Mouse (Mus musculus): Measurements from ENCODE around the gene Kif21b. TPM values are rescaled to one million over a fixed set of nuclear protein-coding genes. Genes with fewer than 3 reads are reported as not detected.
A peak's percentile ranks its signal among the peaks of the same experiment; 100 is the strongest.

Kif21b gene
- polyA plus RNA-seq, 1 experiment: 28.6 TPM

GRCm38 (mm10) chr1:136138191-136138830 lies 7.1 kb downstream of the Kif21b start:
- H3K27me3 ChIP-seq (ENCODE audit: control insufficient read depth, insufficient read depth, low read length): no peaks in the 10 kb centered on the region
- H3K4me1 ChIP-seq (ENCODE audit: control insufficient read depth, insufficient read depth, insufficient read length, low read length): peaks cover 47% of the 10 kb centered on the region
- no peak overlapping the region for H3K4me3 ChIP-seq (ENCODE audit: low read depth, low read length)
- TF ChIP-seq POLR2A (IDR thresholded peaks at IDR 0.05; ENCODE audit: low read depth, low read length) (no peak), CTCF (IDR thresholded peaks at IDR 0.05; ENCODE audit: extremely low read depth, insufficient read length, insufficient replicate concordance, low read depth, low read length) (no peak)
- H3K27ac ChIP-seq (ENCODE audit: insufficient read depth, low read depth, low read length): peak overlapping the region; percentile 69
- no peaks in the 10 kb centered on the region for H3K36me3 ChIP-seq (ENCODE audit: control insufficient read depth, insufficient read depth, low read length)
- WGBS: 33% methylated on average over 10 of the region's 10 CpGs

DNA sequence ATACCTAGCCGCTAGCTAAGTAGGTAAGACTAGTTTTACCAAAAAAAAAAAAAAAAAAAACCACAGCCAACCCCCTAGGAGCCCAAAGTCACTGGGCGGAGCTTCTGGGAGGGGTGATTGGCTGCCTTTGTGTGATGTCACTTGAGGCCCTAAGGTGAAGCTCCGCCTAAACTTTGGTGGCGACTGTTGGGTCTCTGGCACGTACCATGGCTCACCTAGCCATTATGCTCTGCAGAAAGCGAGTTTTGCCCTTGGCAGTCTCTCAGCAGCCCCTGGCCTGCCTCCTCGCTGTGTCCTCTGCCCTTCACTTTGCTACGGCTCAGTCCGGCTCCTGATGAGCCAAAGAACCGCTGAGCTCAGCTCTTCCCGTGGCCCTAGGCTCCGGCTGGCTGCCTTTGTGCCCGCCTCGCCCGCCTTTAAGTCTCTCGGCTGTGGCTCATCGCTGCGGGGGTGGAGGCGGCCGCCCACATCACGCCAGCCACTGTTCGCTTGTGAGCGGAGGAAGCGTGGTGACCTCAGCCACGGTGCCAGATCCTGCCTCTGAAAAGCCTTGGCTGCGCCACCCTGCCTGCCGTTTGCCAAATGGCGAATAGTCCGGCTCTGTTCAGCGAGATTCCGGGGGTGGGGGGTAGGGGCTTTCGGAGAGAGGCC lies 8.9 kb downstream of the Kif21b start:
- Histone ChIP-seq H3K27ac (ENCODE audit: insufficient read depth, low read depth, low read length) (peak overlapping the region; percentile 84), H3K27me3 (ENCODE audit: control insufficient read depth, insufficient read depth, low read length) (no peaks in the 10 kb centered on the region), H3K36me3 (ENCODE audit: control insufficient read depth, insufficient read depth, low read length) (0 out of 2 replicates have a peak, but pooled peaks cover 2% of the 10 kb centered on the region), H3K4me1 (ENCODE audit: control insufficient read depth, insufficient read depth, insufficient read length, low read length) (peaks cover 32% of the 10 kb centered on the region), H3K4me3 (ENCODE audit: low read depth, low read length) (peak overlapping the region; percentile 62)
- 2% methylated on average over 32 of the region's 32 CpGs for WGBS
- TF ChIP-seq POLR2A (IDR thresholded peaks at IDR 0.05; ENCODE audit: low read depth, low read length) (peak; percentile 38; the same call in 1 of the 2 replicates), CTCF (IDR thresholded peaks at IDR 0.05; ENCODE audit: extremely low read depth, insufficient read length, insufficient replicate concordance, low read depth, low read length) (no peak)

DNA sequence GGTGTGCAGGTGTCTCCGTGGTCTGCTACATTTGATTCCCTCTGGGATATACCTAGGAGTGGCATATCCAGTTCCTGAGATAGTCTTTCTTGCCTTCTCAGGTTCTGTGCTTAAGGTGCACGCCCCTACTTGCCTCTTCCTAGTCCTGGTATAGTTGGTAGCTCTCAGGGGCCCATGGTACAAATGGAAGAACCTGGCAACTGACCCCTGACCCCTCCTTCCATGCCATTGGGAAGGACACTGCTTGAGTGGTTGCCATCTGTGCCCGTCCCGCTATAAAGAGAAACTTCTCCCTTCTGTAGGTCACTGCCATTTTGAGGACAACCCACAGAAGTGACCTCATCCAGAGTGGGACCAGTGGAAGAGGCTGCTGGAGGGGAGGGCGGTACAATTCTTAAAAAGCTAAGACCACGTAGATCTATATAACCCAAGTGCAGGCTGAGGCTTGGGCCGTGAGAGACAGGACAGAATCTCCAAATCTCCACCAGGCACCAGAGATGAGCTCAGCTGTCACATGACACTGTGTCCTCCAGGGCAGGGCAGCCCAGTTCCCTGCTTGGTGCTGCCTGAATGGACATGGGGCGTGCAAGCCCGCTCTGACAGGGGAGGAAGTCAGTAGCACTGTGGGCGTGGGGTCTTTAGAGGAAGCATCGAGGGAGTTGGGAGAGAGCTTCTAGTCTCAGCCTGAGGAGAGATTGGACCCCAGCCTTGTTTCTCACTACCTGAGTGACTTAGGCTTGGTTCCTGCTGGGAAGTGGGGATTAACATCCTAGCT lies 10.2 kb downstream of the Kif21b start:
- Histone ChIP-seq H3K27ac (ENCODE audit: insufficient read depth, low read depth, low read length) (no peak overlapping the region), H3K27me3 (ENCODE audit: control insufficient read depth, insufficient read depth, low read length) (no peaks in the 10 kb centered on the region), H3K4me3 (ENCODE audit: low read depth, low read length) (no peak overlapping the region), H3K36me3 (ENCODE audit: control insufficient read depth, insufficient read depth, low read length) (0 out of 2 replicates have a peak, but pooled peaks cover 6% of the 10 kb centered on the region), H3K4me1 (ENCODE audit: control insufficient read depth, insufficient read depth, insufficient read length, low read length) (peaks cover 23% of the 10 kb centered on the region)
- WGBS: 85% methylated on average over 11 of the region's 11 CpGs
- no peak for TF ChIP-seq CTCF (IDR thresholded peaks at IDR 0.05; ENCODE audit: extremely low read depth, insufficient read length, insufficient replicate concordance, low read depth, low read length)
- no peak for TF ChIP-seq POLR2A (IDR thresholded peaks at IDR 0.05; ENCODE audit: low read depth, low read length)

DNA sequence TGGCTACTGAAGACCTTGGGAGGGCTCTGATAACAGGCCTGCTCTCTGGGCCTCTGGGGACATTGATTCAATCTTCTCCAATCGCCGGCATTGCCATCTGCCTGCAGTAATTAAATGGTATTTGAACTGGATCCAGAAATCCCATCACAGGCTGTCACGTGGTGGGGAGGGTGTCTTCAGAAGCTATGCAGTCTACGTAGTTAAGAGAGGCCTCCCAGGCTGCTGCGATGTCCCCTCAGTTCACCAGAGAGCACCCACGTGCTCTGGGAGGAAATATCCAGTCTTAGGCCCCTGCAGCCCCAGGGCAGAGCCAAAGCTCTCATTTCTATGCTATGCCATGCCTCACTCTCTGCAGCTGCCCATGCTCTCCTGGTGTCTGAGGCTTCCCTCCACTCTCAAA lies 11.1 kb downstream of the Kif21b start:
- H3K27ac ChIP-seq (ENCODE audit: insufficient read depth, low read depth, low read length): no peak overlapping the region
- H3K36me3 ChIP-seq (ENCODE audit: control insufficient read depth, insufficient read depth, low read length): peaks cover 10% of the 10 kb centered on the region
- no peaks in the 10 kb centered on the region for H3K27me3 ChIP-seq (ENCODE audit: control insufficient read depth, insufficient read depth, low read length)
- H3K4me3 ChIP-seq (ENCODE audit: low read depth, low read length): no peak overlapping the region
- 51% methylated on average over 6 of the region's 6 CpGs for WGBS
- TF ChIP-seq POLR2A (IDR thresholded peaks at IDR 0.05; ENCODE audit: low read depth, low read length) (no peak), CTCF (IDR thresholded peaks at IDR 0.05; ENCODE audit: extremely low read depth, insufficient read length, insufficient replicate concordance, low read depth, low read length) (no peak)
- H3K4me1 ChIP-seq (ENCODE audit: control insufficient read depth, insufficient read depth, insufficient read length, low read length): peaks cover 15% of the 10 kb centered on the region

- H3K36me3 ChIP-seq (ENCODE audit: control insufficient read depth, insufficient read depth, low read length): peaks cover 22% of the 10 kb centered on the region
- WGBS: 94% methylated on average over 10 of the region's 10 CpGs
- H3K27ac ChIP-seq (ENCODE audit: insufficient read depth, low read depth, low read length): no peak overlapping the region
- TF ChIP-seq CTCF (IDR thresholded peaks at IDR 0.05; ENCODE audit: extremely low read depth, insufficient read length, insufficient replicate concordance, low read depth, low read length) (no peak), POLR2A (IDR thresholded peaks at IDR 0.05; ENCODE audit: low read depth, low read length) (no peak)
- no peak overlapping the region for H3K4me3 ChIP-seq (ENCODE audit: low read depth, low read length)
- H3K27me3 ChIP-seq (ENCODE audit: control insufficient read depth, insufficient read depth, low read length): no peaks in the 10 kb centered on the region
- H3K4me1 ChIP-seq (ENCODE audit: control insufficient read depth, insufficient read depth, insufficient read length, low read length): peaks cover 5% of the 10 kb centered on the region
Observed at GRCm38 (mm10) chr1:136143514-136143913, 12.3 kb downstream of the Kif21b start.

- H3K4me1 ChIP-seq (ENCODE audit: control insufficient read depth, insufficient read depth, insufficient read length, low read length): peaks cover 9% of the 10 kb centered on the region
- peaks cover 67% of the 10 kb centered on the region for H3K36me3 ChIP-seq (ENCODE audit: control insufficient read depth, insufficient read depth, low read length)
- H3K4me3 ChIP-seq (ENCODE audit: low read depth, low read length): no peak overlapping the region
- H3K27me3 ChIP-seq (ENCODE audit: control insufficient read depth, insufficient read depth, low read length): no peaks in the 10 kb centered on the region
- H3K27ac ChIP-seq (ENCODE audit: insufficient read depth, low read depth, low read length): no peak overlapping the region
- TF ChIP-seq POLR2A (IDR thresholded peaks at IDR 0.05; ENCODE audit: low read depth, low read length) (no peak), CTCF (IDR thresholded peaks at IDR 0.05; ENCODE audit: extremely low read depth, insufficient read length, insufficient replicate concordance, low read depth, low read length) (no peak)
- 55% methylated on average over 9 of the region's 9 CpGs for WGBS
Observed at GRCm38 (mm10) chr1:136149702-136150101, 18.5 kb downstream of the Kif21b start.

DNA sequence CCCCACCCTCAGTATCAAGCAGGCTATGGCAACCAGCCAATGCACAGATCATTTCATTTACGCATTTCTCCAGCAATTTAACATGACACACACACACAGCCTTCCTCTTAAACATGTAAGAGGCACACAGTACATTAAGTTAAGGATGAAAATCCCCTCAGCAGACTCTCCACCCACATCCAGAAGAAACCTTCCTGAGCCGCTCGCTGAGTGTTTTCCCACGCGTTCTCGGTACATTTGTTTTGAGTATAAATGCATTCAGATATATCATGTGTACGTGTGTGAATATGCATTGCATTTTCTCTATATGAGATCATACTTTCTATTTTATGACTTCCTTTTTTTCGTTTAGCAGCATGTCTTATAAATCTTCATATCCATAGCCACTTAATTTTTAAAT lies 20.2 kb downstream of the Kif21b start:
- H3K4me1 ChIP-seq (ENCODE audit: control insufficient read depth, insufficient read depth, insufficient read length, low read length): peaks cover 9% of the 10 kb centered on the region
- peaks cover 72% of the 10 kb centered on the region for H3K36me3 ChIP-seq (ENCODE audit: control insufficient read depth, insufficient read depth, low read length)
- no peak overlapping the region for H3K27ac ChIP-seq (ENCODE audit: insufficient read depth, low read depth, low read length)
- WGBS: 84% methylated on average over 8 of the region's 8 CpGs
- TF ChIP-seq CTCF (IDR thresholded peaks at IDR 0.05; ENCODE audit: extremely low read depth, insufficient read length, insufficient replicate concordance, low read depth, low read length) (no peak), POLR2A (IDR thresholded peaks at IDR 0.05; ENCODE audit: low read depth, low read length) (no peak)
- no peak overlapping the region for H3K4me3 ChIP-seq (ENCODE audit: low read depth, low read length)
- H3K27me3 ChIP-seq (ENCODE audit: control insufficient read depth, insufficient read depth, low read length): no peaks in the 10 kb centered on the region

Data from small intestine, adult 2 months (tissue).